Mouse (Mus musculus) liver (tissue): ENCODE data around the gene Trmt44.
A peak's percentile ranks its signal among the peaks of the same experiment; 100 is the strongest.

Source experiments
- DNase-seq: peaks from one replicate; pipeline ENCODE4 v3.0.0-alpha.2; 2020; ENCODE audit warnings: mixed read lengths

The Trmt44 gene

GRCm38 (mm10) chr5:35539576-35539975, 35.3 kb downstream of the Trmt44 start:
- no peak for DNase-seq

- DNase-seq, result no peak
Observed at GRCm38 (mm10) chr5:35538022-35538421, 36.8 kb downstream of the Trmt44 start.

DNA sequence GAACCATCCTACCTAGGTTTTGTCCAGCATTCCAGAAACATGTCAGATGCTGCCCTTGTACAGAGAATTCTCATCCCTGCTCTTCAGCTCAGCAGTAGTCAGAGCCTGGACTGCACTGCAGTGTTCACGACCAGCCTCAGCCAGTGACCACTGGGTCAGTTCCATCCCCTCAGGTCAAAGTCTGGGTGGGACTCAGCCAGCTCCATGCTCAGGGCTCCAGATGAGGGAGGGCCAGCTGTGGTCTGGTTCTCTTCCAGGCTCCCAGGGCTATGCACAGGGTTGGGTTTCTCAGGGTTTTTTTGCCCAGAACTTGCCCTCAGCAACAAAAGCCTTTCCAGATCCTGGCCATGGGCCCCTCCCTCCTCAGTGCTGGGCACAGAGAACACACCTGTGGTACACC, 37.4 kb downstream of the Trmt44 start:
- no peak for DNase-seq

DNA sequence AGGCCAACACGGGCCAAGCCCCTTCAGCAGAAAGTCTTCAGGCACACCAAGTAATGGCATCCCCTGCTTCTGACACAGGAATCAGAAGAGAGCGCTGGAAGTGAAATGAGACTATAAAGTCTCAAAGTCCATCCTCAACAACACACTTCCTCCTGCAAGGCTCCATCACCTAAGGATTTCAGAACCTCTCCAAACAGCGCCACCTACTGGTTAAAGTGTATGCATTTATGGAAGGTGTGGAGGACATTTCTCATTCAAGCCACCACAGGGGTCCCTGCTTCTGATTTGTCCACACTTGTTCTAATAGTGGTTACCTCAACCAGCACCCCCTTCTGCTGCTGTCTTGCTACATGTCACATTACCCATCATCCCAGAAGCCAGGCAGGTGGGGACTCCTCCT, 38.6 kb downstream of the Trmt44 start:
- no peak for DNase-seq

DNA sequence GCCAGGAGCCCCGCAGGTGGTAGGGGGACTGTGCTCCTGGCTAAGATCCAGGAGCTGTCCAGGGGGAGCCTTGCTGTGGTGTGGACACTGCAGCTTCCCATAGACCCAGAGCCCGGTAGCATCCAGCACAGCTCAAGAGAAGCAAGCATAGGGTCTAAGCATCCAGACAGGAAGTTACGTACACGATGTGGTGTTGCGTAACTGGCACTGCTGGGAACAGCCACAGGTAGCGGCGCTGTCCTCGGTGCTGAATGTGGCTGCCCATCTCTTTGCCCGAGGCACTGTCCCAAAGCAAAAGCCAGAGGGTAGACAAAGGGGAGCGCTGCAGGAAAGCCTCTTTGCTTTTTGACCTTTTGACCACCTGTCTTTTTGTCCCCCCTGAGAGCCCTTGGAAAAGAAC, 43.3 kb downstream of the Trmt44 start:
- DNase-seq, result peak; percentile 56

DNA sequence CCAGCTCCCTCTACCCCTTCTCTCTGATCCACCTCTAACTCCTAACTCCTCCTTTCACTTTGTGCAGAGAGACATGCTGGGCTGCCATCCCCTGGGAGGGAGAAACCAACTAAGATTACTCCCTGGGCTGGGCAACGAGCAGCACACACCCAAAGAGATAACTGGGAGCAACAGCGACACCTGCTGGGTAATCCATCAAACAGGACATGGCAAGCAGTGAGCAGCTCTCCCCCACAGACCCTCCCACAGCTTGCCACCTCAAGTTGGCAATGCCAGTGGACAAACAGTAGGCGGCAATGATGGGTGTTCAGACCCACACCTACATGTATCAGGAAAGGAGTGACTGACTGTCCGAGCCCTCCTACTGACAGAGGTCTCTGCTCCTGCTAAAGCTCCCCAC, 44.4 kb downstream of the Trmt44 start:
- peak; percentile 57 for DNase-seq

DNA sequence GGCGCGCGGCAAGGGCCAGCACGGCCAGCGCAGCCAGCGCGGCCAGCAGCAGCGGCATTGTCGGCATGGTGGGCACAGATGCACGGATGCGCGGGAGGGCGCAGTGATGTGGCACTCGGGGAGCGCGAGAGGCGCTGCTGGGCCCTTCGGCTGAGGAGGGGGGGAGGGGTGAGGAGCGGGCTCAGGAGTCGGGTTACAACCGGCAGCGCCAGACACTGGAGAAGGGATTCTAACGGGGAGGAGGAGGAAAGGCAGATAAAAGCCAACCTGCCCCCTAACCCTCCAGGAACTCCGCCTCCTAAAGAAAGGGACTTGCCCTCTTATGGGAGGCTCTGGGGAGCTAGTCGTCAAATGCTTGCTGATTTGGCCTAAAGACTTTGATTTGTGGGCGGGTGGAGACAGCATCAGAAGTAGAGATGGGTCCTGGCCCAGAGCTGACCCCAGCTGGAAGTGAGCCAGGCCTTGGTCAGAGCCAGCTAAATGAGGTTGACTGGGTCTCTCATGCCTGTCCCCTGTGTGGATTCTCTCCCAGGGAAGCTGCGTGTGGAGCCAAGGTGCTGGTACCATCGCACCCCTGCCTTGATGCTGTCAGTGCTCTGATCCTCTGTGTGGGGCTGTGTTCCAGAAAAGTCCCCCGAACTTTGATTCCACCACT, 49.3 kb downstream of the Trmt44 start, which contains the start of gene Cpz:
Cpz (minus strand) TSS at position 230 of the 655 bp plus-strand sequence.
- DNase-seq, result peak; percentile 70

- DNase-seq, result no peak
Observed at GRCm38 (mm10) chr5:35524381-35524780, 50.5 kb downstream of the Trmt44 start.

- peak; percentile 60 for DNase-seq
Observed at GRCm38 (mm10) chr5:35523735-35524134, 51.1 kb downstream of the Trmt44 start.

GRCm38 (mm10) chr5:35516781-35517180, 58.1 kb downstream of the Trmt44 start:
- DNase-seq, result no peak

DNA sequence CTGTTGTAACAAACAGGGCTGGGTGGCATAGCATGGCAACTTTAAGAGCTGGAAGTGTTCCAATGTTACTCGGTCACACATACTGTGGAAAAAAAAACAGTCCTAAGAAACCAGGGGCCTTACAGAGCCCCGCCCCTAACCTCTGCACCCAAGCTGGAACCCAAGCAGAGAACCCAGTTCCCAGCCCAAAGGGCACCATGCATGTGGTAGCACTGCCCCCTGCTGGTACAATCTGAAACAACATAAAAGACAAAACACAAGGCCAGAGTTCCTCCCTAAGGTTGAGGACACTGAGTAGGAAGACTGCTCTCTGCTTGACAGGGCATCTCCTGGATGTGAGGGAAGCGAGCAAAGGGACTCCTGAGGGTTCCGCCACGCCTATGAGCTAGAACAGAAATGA, 64.3 kb downstream of the Trmt44 start:
- peak; percentile 44 for DNase-seq
